Mouse (Mus musculus): ENCODE measurements around the gene Usp49. TPM values are rescaled to one million over a fixed set of nuclear protein-coding genes. Genes with fewer than 3 reads are reported as not detected.

Usp49 gene
- polyA plus RNA-seq, 2 experiments = 2.9 to 6.6 TPM

DNA sequence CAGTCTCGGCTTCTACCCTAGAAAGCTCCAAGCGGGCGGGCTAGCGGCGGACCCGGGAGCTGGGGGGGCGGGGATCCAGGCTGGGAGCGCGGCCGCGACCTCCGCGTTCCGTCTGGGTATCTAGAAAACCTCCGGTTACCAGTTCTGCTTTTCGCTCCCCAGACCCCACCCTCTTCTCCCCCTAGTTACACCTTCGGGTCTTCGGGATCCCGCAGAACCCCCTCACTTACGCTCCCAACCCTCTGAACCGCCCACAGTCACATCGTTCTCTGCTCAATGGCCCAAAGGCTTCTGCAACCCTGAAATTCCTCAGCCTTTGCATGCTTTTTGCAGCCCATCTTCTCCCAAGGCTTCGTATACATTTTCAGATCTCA lies 64.8 kb downstream of the Usp49 start:
- TF ChIP-seq CTCF (IDR thresholded peaks at IDR 0.05; ENCODE audit: low read depth) (no peak), EP300 (IDR thresholded peaks at IDR 0.05; ENCODE audit: low read depth) (no peak)
- under 1% methylated on average over 19 of the region's 23 CpGs for WGBS (ENCODE audit: insufficient replicate concordance)
- Histone ChIP-seq H3K36me3 (replicated peaks; ENCODE audit: control insufficient read depth, insufficient read depth, low read depth) (no peaks in the 10 kb centered on the region), H3K9ac (replicated peaks) (peak overlapping the region; percentile 59), H3K27ac (no peak overlapping the region), H3K4me3 (ENCODE audit: insufficient read depth in 1 of 2, low read depth in 2 of 2, low read length in 2 of 2) (peak overlapping the region; percentile 54 to 56), H3K9me3 (ENCODE audit: control insufficient read depth, low read length) (no peaks in the 10 kb centered on the region), H3K4me1 (replicated peaks; ENCODE audit: control insufficient read depth in 2 of 2, insufficient read depth in 2 of 2, low read length in 1 of 2) (peaks cover 0 to 4% of the 10 kb centered on the region in 2 experiments; a peak in 2 of 4 replicates), H3K27me3 (ENCODE audit: control insufficient read depth, insufficient read depth, low read length) (peaks cover 20% of the 10 kb centered on the region), H3K4me2 (ENCODE audit: low read depth) (peak overlapping the region; percentile 83)
- no peak for DNase-seq (ENCODE audit: low read depth in 3 of 3, low spot score in 3 of 3)
- no peak for ATAC-seq (ENCODE audit: insufficient read depth)

DNA sequence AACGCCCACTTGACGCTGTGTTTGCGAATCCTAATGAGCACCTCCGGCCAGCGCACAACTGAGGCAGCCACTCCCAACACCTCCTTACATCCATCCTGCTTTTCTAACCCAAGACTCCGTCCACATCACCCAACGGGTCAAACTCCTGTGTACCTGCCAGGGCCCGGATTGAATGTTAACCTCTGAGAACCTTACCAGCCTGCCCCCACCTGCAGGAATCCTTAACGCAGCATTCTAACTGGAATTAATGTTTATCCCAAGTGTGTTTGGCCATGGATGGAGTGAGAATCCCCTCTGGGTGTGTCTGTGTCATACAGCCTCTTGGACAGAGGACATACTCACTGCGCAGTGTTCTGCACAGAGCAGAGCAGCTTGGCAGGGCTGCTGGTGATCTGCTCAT lies 67.7 kb downstream of the Usp49 start:
- Histone ChIP-seq H3K4me3 (ENCODE audit: insufficient read depth in 1 of 2, low read depth in 2 of 2, low read length in 2 of 2) (no peak overlapping the region), H3K9ac (replicated peaks) (no peak overlapping the region), H3K4me2 (ENCODE audit: low read depth) (no peak overlapping the region), H3K27ac (no peak overlapping the region), H3K27me3 (ENCODE audit: control insufficient read depth, insufficient read depth, low read length) (peaks cover 27% of the 10 kb centered on the region), H3K4me1 (replicated peaks; ENCODE audit: control insufficient read depth in 2 of 2, insufficient read depth in 2 of 2, low read length in 1 of 2) (peaks cover 0 to 4% of the 10 kb centered on the region in 2 experiments; a peak in 2 of 4 replicates), H3K9me3 (ENCODE audit: control insufficient read depth, low read length) (no peaks in the 10 kb centered on the region), H3K36me3 (replicated peaks; ENCODE audit: control insufficient read depth, insufficient read depth, low read depth) (no peaks in the 10 kb centered on the region)
- TF ChIP-seq EP300 (IDR thresholded peaks at IDR 0.05; ENCODE audit: low read depth) (no peak), CTCF (IDR thresholded peaks at IDR 0.05; ENCODE audit: low read depth) (no peak)
- ATAC-seq (ENCODE audit: insufficient read depth) = no peak
- DNase-seq (ENCODE audit: low read depth in 3 of 3, low spot score in 3 of 3) = no peak
- WGBS (ENCODE audit: insufficient replicate concordance) = 71% methylated on average over 10 of the region's 10 CpGs

DNA sequence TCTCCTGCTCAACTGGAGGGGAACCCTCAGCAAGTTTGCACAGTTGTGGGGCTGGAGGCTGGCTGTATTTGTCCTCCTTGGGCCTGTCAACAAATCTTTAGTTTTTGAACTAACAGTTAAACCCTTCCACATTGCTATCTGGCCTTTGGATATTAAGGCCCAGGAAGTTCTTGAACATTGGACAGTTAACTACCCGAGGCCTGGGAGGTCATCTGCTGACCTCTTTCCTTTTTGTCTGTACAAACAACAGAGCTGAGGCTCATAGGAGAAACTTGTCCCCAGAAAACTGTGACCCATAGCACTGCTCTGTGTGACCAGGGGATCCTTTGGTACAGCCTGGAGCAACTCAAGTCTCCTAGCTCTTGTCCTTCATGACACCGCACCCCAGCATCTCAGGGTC lies 68.6 kb downstream of the Usp49 start:
- H3K4me3 ChIP-seq (ENCODE audit: insufficient read depth in 1 of 2, low read depth in 2 of 2, low read length in 2 of 2) = no peak overlapping the region
- H3K9me3 ChIP-seq (ENCODE audit: control insufficient read depth, low read length) = no peaks in the 10 kb centered on the region
- DNase-seq (ENCODE audit: low read depth in 3 of 3, low spot score in 3 of 3) = no peak
- WGBS (ENCODE audit: insufficient replicate concordance) = 55% methylated on average over 2 of the region's 2 CpGs
- no peak overlapping the region for H3K9ac ChIP-seq (replicated peaks)
- no peak overlapping the region for H3K4me2 ChIP-seq (ENCODE audit: low read depth)
- no peaks in the 10 kb centered on the region for H3K36me3 ChIP-seq (replicated peaks; ENCODE audit: control insufficient read depth, insufficient read depth, low read depth)
- TF ChIP-seq CTCF (IDR thresholded peaks at IDR 0.05; ENCODE audit: low read depth) = no peak
- no peak for TF ChIP-seq EP300 (IDR thresholded peaks at IDR 0.05; ENCODE audit: low read depth)
- no peak overlapping the region for H3K27ac ChIP-seq
- ATAC-seq (ENCODE audit: insufficient read depth) = no peak
- peaks cover 0 to 3% of the 10 kb centered on the region in 2 experiments; a peak in 2 of 4 replicates for H3K4me1 ChIP-seq (replicated peaks; ENCODE audit: control insufficient read depth in 2 of 2, insufficient read depth in 2 of 2, low read length in 1 of 2)
- H3K27me3 ChIP-seq (ENCODE audit: control insufficient read depth, insufficient read depth, low read length) = peaks cover 30% of the 10 kb centered on the region

DNA sequence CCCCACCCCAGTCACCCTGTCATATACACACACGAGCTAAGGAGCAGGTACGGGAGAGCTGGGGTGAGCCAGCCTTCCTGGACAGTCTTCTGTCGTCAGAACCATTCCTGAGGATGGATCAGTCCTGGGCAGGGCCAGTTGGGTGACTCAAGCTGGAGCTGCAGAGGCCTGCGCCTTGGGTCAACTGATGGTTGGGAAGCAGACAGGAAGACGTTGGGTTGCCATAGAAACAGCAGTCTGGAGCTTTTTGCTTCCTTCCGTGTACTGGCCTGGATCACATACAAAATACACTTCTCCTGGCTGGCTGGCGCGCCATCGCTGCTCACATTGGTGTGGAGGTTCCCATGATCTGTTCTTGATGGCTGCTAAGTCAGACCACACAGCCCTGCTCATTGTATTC lies 71.3 kb downstream of the Usp49 start:
- no peak overlapping the region for H3K4me2 ChIP-seq (ENCODE audit: low read depth)
- peaks cover 0 to 1% of the 10 kb centered on the region in 2 experiments; a peak in 2 of 4 replicates for H3K4me1 ChIP-seq (replicated peaks; ENCODE audit: control insufficient read depth in 2 of 2, insufficient read depth in 2 of 2, low read length in 1 of 2)
- ATAC-seq (ENCODE audit: insufficient read depth) = no peak
- H3K9ac ChIP-seq (replicated peaks) = no peak overlapping the region
- no peak for DNase-seq (ENCODE audit: low read depth in 3 of 3, low spot score in 3 of 3)
- no peaks in the 10 kb centered on the region for H3K9me3 ChIP-seq (ENCODE audit: control insufficient read depth, low read length)
- TF ChIP-seq CTCF (IDR thresholded peaks at IDR 0.05; ENCODE audit: low read depth) (no peak), EP300 (IDR thresholded peaks at IDR 0.05; ENCODE audit: low read depth) (no peak)
- no peak overlapping the region for H3K27ac ChIP-seq
- H3K4me3 ChIP-seq (ENCODE audit: insufficient read depth in 1 of 2, low read depth in 2 of 2, low read length in 2 of 2) = no peak overlapping the region
- WGBS (ENCODE audit: insufficient replicate concordance) = 65% methylated on average over 9 of the region's 9 CpGs
- no peaks in the 10 kb centered on the region for H3K36me3 ChIP-seq (replicated peaks; ENCODE audit: control insufficient read depth, insufficient read depth, low read depth)
- H3K27me3 ChIP-seq (ENCODE audit: control insufficient read depth, insufficient read depth, low read length) = peaks cover 18% of the 10 kb centered on the region

- no peak overlapping the region for H3K27ac ChIP-seq
- peaks cover 15% of the 10 kb centered on the region for H3K27me3 ChIP-seq (ENCODE audit: control insufficient read depth, insufficient read depth, low read length)
Measured at GRCm38 (mm10) chr17:47702548-47703345, 72.3 kb downstream of the Usp49 start.

More at GRCm38 (mm10) chr17:47702548-47703345, 72.3 kb downstream of the Usp49 start:
- no peak overlapping the region for H3K9ac ChIP-seq (replicated peaks)
- H3K4me3 ChIP-seq (ENCODE audit: insufficient read depth in 1 of 2, low read depth in 2 of 2, low read length in 2 of 2) = no peak overlapping the region
- H3K4me2 ChIP-seq (ENCODE audit: low read depth) = no peak overlapping the region
- peaks cover 0 to 1% of the 10 kb centered on the region in 2 experiments; a peak in 2 of 4 replicates for H3K4me1 ChIP-seq (replicated peaks; ENCODE audit: control insufficient read depth in 2 of 2, insufficient read depth in 2 of 2, low read length in 1 of 2)
- H3K36me3 ChIP-seq (replicated peaks; ENCODE audit: control insufficient read depth, insufficient read depth, low read depth) = no peaks in the 10 kb centered on the region
- TF ChIP-seq CTCF (IDR thresholded peaks at IDR 0.05; ENCODE audit: low read depth) = no peak
- no peak for TF ChIP-seq EP300 (IDR thresholded peaks at IDR 0.05; ENCODE audit: low read depth)
- 35% methylated on average over 28 of the region's 28 CpGs for WGBS (ENCODE audit: insufficient replicate concordance)
- ATAC-seq (ENCODE audit: insufficient read depth) = no peak
- no peaks in the 10 kb centered on the region for H3K9me3 ChIP-seq (ENCODE audit: control insufficient read depth, low read length)
- DNase-seq (ENCODE audit: low read depth in 3 of 3, low spot score in 3 of 3) = no peak
